Mouse (Mus musculus) CH12.LX (cell line): ENCODE measurements around the gene March7. TPM values are rescaled to one million over a fixed set of nuclear protein-coding genes. Genes with fewer than 3 reads are reported as not detected.

Experiments used
- DNase-seq: peaks from one replicate; pipeline ENCODE4 v3.0.0-alpha.2; 2013; ENCODE audit errors: extremely low read depth
- H3K27ac ChIP-seq: 2 replicates; pipeline ENCODE4 v1.5.1; 2012; ENCODE audit warnings: low read depth, mild to moderate bottlenecking, control low read depth, moderate library complexity; ENCODE audit not compliant: insufficient read depth
- H3K27me3 ChIP-seq: replicated peaks from 2 replicates; pipeline ENCODE3; 2012; ENCODE audit warnings: inconsistent platforms
- H3K36me3 ChIP-seq, 2 experiments: replicated peaks in 1 of 2; 2 replicates each; pipeline versions ENCODE3 to v1.6.1; 2012; ENCODE audit warnings: inconsistent platforms in 1 of 2, low read length in 1 of 2, mild to moderate bottlenecking in 1 of 2, mixed read lengths in 1 of 2, moderate library complexity in 1 of 2; ENCODE audit not compliant: control insufficient read depth in 1 of 2, insufficient read depth in 1 of 2
- H3K4me1 ChIP-seq, 2 experiments: 2 replicates each; pipeline ENCODE4 v1.6.1; 2012; ENCODE audit warnings: inconsistent platforms in 1 of 2, moderate library complexity in 1 of 2; ENCODE audit not compliant: insufficient read depth in 2 of 2, control insufficient read depth in 1 of 2
- H3K4me2 ChIP-seq: 2 replicates; pipeline ENCODE4 v1.6.1; 2012; ENCODE audit warnings: low read depth, mild to moderate bottlenecking, control low read depth; ENCODE audit not compliant: poor library complexity, insufficient read depth, severe bottlenecking
- H3K4me3 ChIP-seq, 3 experiments: fragments of 150-350 bp in 1 of 3; sonication (generic) in 1 of 3; replicated peaks in 1 of 3; 2 replicates each; pipeline versions ENCODE3 to v1.5.1; 2011 to 2012; ENCODE audit warnings: low read depth in 2 of 3, low read length in 2 of 3, mild to moderate bottlenecking in 2 of 3, moderate library complexity in 2 of 3, control low read depth in 1 of 3, improper control_type of control experiment in 1 of 3, inconsistent platforms in 1 of 3, mixed read lengths in 1 of 3; ENCODE audit not compliant: poor library complexity in 1 of 3
- H3K79me2 ChIP-seq: replicated peaks from 2 replicates; pipeline ENCODE4 v1.6.1; 2012; ENCODE audit warnings: mild to moderate bottlenecking, moderate library complexity; ENCODE audit not compliant: control insufficient read depth, poor library complexity, insufficient read depth, severe bottlenecking; ENCODE audit errors: extremely low read depth
- H3K9ac ChIP-seq: 2 replicates; pipeline ENCODE4 v1.6.1; 2012; ENCODE audit warnings: low read depth, mild to moderate bottlenecking, control low read depth, moderate library complexity; ENCODE audit not compliant: insufficient read depth
- H3K9me3 ChIP-seq: replicated peaks from 2 replicates; pipeline ENCODE3; 2012; ENCODE audit warnings: low read length, inconsistent platforms, mixed read lengths
- CHD1 ChIP-seq: IDR thresholded peaks from 2 replicates; pipeline ENCODE4 v1.6.1; 2012; ENCODE audit warnings: low read depth, low read length, improper control_type of control experiment, inconsistent platforms
- E2F4 ChIP-seq: IDR thresholded peaks from 2 replicates; pipeline ENCODE4 v1.6.1; 2011; ENCODE audit warnings: low read depth, low read length, improper control_type of control experiment; ENCODE audit not compliant: insufficient replicate concordance
- ELF1 ChIP-seq: IDR thresholded peaks from 2 replicates; pipeline ENCODE4 v1.6.1; 2014; ENCODE audit warnings: low read depth, mild to moderate bottlenecking, inconsistent platforms, low read length, improper control_type of control experiment
- GABPA ChIP-seq: IDR thresholded peaks from 2 replicates; pipeline ENCODE4 v1.6.1; 2012; ENCODE audit warnings: low read depth, low read length, improper control_type of control experiment, inconsistent platforms; ENCODE audit not compliant: insufficient replicate concordance
- IRF4 ChIP-seq: IDR thresholded peaks from 2 replicates; pipeline ENCODE4 v1.6.1; 2014; ENCODE audit warnings: low read depth, mild to moderate bottlenecking, inconsistent platforms, low read length, improper control_type of control experiment
- JUN ChIP-seq: IDR thresholded peaks from 2 replicates; pipeline ENCODE4 v1.6.1; 2011; ENCODE audit warnings: low read depth, mild to moderate bottlenecking, low read length, improper control_type of control experiment, moderate library complexity; ENCODE audit not compliant: insufficient read depth
- JUND ChIP-seq: conservative IDR thresholded peaks from 2 replicates; pipeline ENCODE4 v1.6.1; 2011; ENCODE audit warnings: low read depth, low read length, improper control_type of control experiment
- KAT2A ChIP-seq: IDR thresholded peaks from 2 replicates; pipeline ENCODE4 v1.6.1; 2012; ENCODE audit warnings: low read length, improper control_type of control experiment, inconsistent platforms; ENCODE audit not compliant: insufficient replicate concordance
- MAFK ChIP-seq: IDR thresholded peaks from 2 replicates; pipeline ENCODE4 v1.6.1; 2011; ENCODE audit warnings: low read length, improper control_type of control experiment; ENCODE audit not compliant: insufficient replicate concordance
- MEF2A ChIP-seq: IDR thresholded peaks from 2 replicates; pipeline ENCODE4 v1.6.1; 2014; ENCODE audit warnings: low read depth, mild to moderate bottlenecking, inconsistent platforms, low read length, improper control_type of control experiment, borderline replicate concordance
- MYC ChIP-seq: IDR thresholded peaks from 2 replicates; pipeline ENCODE4 v1.6.1; 2011; ENCODE audit warnings: low read depth, mild to moderate bottlenecking, improper control_type of control experiment, low read length
- POLR2A ChIP-seq: IDR thresholded peaks from 2 replicates; pipeline ENCODE4 v1.6.1; 2011; ENCODE audit warnings: low read depth, mild to moderate bottlenecking, improper control_type of control experiment, low read length
- POLR2AphosphoS2 ChIP-seq: IDR thresholded peaks from 2 replicates; pipeline ENCODE4 v1.6.1; 2011; ENCODE audit warnings: low read depth, low read length, improper control_type of control experiment
- RAD21 ChIP-seq: IDR thresholded peaks from 2 replicates; pipeline ENCODE4 v1.6.1; 2011; ENCODE audit warnings: low read depth, mild to moderate bottlenecking, low read length, improper control_type of control experiment, moderate library complexity
- RCOR1 ChIP-seq: conservative IDR thresholded peaks from 2 replicates; pipeline ENCODE4 v1.6.1; 2012; ENCODE audit warnings: low read depth, mild to moderate bottlenecking, inconsistent platforms, low read length, improper control_type of control experiment
- SIN3A ChIP-seq: IDR thresholded peaks from 2 replicates; pipeline ENCODE4 v1.6.1; 2012; ENCODE audit warnings: low read length, improper control_type of control experiment, inconsistent platforms
- SMC3 ChIP-seq: IDR thresholded peaks from 2 replicates; pipeline ENCODE4 v1.6.1; 2011; ENCODE audit warnings: low read depth, low read length, improper control_type of control experiment
- UBTF ChIP-seq: IDR thresholded peaks from 2 replicates; pipeline ENCODE4 v1.6.1; 2012; ENCODE audit warnings: low read depth, mild to moderate bottlenecking, inconsistent platforms, low read length, improper control_type of control experiment, moderate library complexity
- USF2 ChIP-seq: conservative IDR thresholded peaks from 2 replicates; pipeline ENCODE4 v1.6.1; 2011; ENCODE audit warnings: low read depth, low read length, improper control_type of control experiment
- ZC3H11A ChIP-seq: IDR thresholded peaks from 2 replicates; pipeline ENCODE4 v1.6.1; 2012; ENCODE audit warnings: low read depth, mild to moderate bottlenecking, inconsistent platforms, low read length, improper control_type of control experiment
- ZMIZ1 ChIP-seq: IDR thresholded peaks from 2 replicates; pipeline ENCODE4 v1.6.1; 2012; ENCODE audit warnings: low read depth, mild to moderate bottlenecking, inconsistent platforms, low read length, improper control_type of control experiment
- ZNF384 ChIP-seq: IDR thresholded peaks from 2 replicates; pipeline ENCODE4 v1.6.1; 2012; ENCODE audit warnings: low read depth, low read length, improper control_type of control experiment, inconsistent platforms
- dilution Hi-C: fragments of 300-500 bp; cut with MboI; formaldehyde crosslinking; loops from 2 replicates; pipeline ENCODE4 v1.14.3; 2020; ENCODE audit warnings: low sequenced_read_pairs; ENCODE audit not compliant: extremely low pct_unique_long_range_greater_than_20kb, extremely low pct_ligation_motif_present
- in situ Hi-C: fragments of 300-500 bp; cut with MboI; formaldehyde crosslinking; loops from 3 replicates; pipeline ENCODE4 v1.14.3; 2019; ENCODE audit warnings: low sequenced_read_pairs, low pct_ligation_motif_present, low pct_unique_long_range_greater_than_20kb, mixed read lengths
- polyA plus RNA-seq: library from polyadenylated mRNA; unstranded; fragments of >175 nt; gene quantifications from 2 replicates; pipeline ENCODE4 v1.2.1, GENCODE M21; 2012; ENCODE audit warnings: low read depth; ENCODE audit not compliant: insufficient read length
- total RNA-seq, 2 experiments: library from RNA; depleted of rRNA; stranded (reverse); fragments of 300-350 nt in 1 of 2; fragments of >200 nt in 1 of 2; gene quantifications; 2 replicates each; pipeline ENCODE4 v1.2.3; 2012 to 2014

Gene March7
- total and polyA plus RNA-seq, 3 experiments, result 44.5 to 121 (median 53.7) TPM

GRCm38 (mm10) chr2:60283208-60283750 lies 73.6 kb downstream of the March7 start:
- dilution Hi-C loops, result no loop called here
- in situ Hi-C loops, result no loop called here
- no peaks in the 10 kb centered on the region for H3K79me2 ChIP-seq
- no peak overlapping the region for H3K27ac ChIP-seq
- no peaks in the 10 kb centered on the region for H3K36me3 ChIP-seq
- no peak overlapping the region for H3K4me2 ChIP-seq
- no peak for TF ChIP-seq E2F4
- no peak for TF ChIP-seq MYC
- no peak for TF ChIP-seq CHD1
- TF ChIP-seq KAT2A, result no peak
- no peak for TF ChIP-seq ELF1
- TF ChIP-seq MEF2A, result no peak
- TF ChIP-seq RAD21, result no peak
- no peak for TF ChIP-seq JUN
- TF ChIP-seq GABPA, result no peak
- TF ChIP-seq ZC3H11A, result no peak
- TF ChIP-seq POLR2AphosphoS2, result no peak
- TF ChIP-seq POLR2A, result no peak
- no peak for TF ChIP-seq UBTF
- DNase-seq, result no peak
- H3K9ac ChIP-seq, result no peak overlapping the region
- peaks cover 2 to 13% of the 10 kb centered on the region in 2 experiments for H3K4me1 ChIP-seq
- no peaks in the 10 kb centered on the region for H3K9me3 ChIP-seq
- H3K4me3 ChIP-seq, result no peak overlapping the region
- no peaks in the 10 kb centered on the region for H3K27me3 ChIP-seq

- Histone ChIP-seq H3K4me3 (no peak overlapping the region), H3K4me2 (no peak overlapping the region), H3K9me3 (no peaks in the 10 kb centered on the region), H3K4me1 (peaks cover 8 to 19% of the 10 kb centered on the region in 2 experiments), H3K79me2 (no peaks in the 10 kb centered on the region), H3K27me3 (no peaks in the 10 kb centered on the region), H3K9ac (no peak overlapping the region), H3K27ac (no peak overlapping the region), H3K36me3 (no peaks in the 10 kb centered on the region)
- in situ Hi-C loops, result no loop called here
- dilution Hi-C loops, result no loop called here
- no peak for DNase-seq
- TF ChIP-seq MAFK (no peak), POLR2A (no peak), ELF1 (no peak), SIN3A (no peak), ZMIZ1 (no peak), ZNF384 (no peak), SMC3 (no peak), IRF4 (no peak), USF2 (no peak), RCOR1 (no peak), POLR2AphosphoS2 (no peak), JUND (no peak), ZC3H11A (no peak)
These were observed 74.2 kb downstream of the March7 start for GRCm38 (mm10) chr2:60283751-60284466.
